11 mouse cellular contexts compared by ENCODE assay signal in the genomic region with DNA sequence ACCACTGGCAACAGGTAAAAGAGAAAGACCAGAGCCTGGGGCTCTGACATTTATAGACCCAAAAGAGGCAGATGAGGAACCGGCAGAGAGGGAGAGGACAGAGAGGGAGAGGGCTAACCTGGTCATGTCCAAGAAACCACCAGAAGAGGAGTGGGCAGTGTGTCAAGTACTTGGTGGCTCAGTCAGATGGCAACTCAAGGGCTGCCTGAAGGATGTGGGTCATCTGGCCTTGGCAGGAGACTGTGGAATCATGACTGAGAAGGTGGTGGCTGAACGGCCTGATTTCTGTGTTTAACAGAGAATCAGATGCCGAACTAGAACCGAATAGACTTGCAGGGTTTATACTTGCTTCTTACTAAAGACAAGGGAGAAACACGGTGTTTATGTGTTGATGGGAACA.
"Had no signal": no experiment of that assay in that cellular context is flagged by ENCODE, and none has a peak within 500 bp of the region (broad histone marks: within the 10 kb centered on the region; RNA-seq: fewer than 3 reads in every experiment).

No protein-coding gene starts in this region.

- DNase-seq: kidney, postnatal 10 days; kidney, postnatal 36 days; layer of hippocampus, postnatal 36 days; liver, embryonic 13.5 days; lung, adult 2 months; lung, postnatal 14 days; lung, postnatal 4 days; retina, postnatal 1 day; right cerebral cortex, postnatal 25 days; thymus, adult 18-20 months; thymus, postnatal 36 days had no signal
